Mouse (Mus musculus) liver, embryonic 14.5 days (tissue): ENCODE measurements around the gene Rest.

Source experiments
- CTCF ChIP-seq: IDR thresholded peaks from 2 replicates; pipeline ENCODE4 v1.5.1; 2016; ENCODE audit warnings: antibody characterized with exemption, low read depth, control low read depth
- EP300 ChIP-seq: IDR thresholded peaks from 2 replicates; pipeline ENCODE4 v1.6.1; 2016; ENCODE audit warnings: antibody characterized with exemption, low read depth

GRCm38 (mm10) chr5:77250083-77250482, 15.2 kb upstream of the Rest start:
- TF ChIP-seq CTCF (no peak), EP300 (no peak)
